Mouse (Mus musculus) neural tube, embryonic 11.5 days (tissue): ENCODE results near the gene Olfr1013. TPM values are rescaled to one million over a fixed set of nuclear protein-coding genes. Genes with fewer than 3 reads are reported as not detected.

Source experiments
- ATAC-seq: fragments of 200-750 bp; cut with Nextera tagmentation; 2 replicates; pipeline ENCODE4 v1.8.0; 2017; ENCODE audit warnings: moderate number of reproducible peaks, mild to moderate bottlenecking, moderate TSS enrichment, moderate library complexity; ENCODE audit not compliant: insufficient read depth, low FRiP score, low TSS enrichment
- DNase-seq: peaks from one replicate; pipeline ENCODE4 v3.0.0-alpha.2; 2015; ENCODE audit warnings: low spot score
- H3K27ac ChIP-seq: fragments of 300-500 bp; sonication (generic); 2 replicates; pipeline ENCODE4 v1.5.1; 2014; ENCODE audit warnings: low read depth, mild to moderate bottlenecking, low read length
- H3K27me3 ChIP-seq: fragments of 300-500 bp; sonication (generic); 2 replicates; pipeline ENCODE4 v1.6.1; 2014; ENCODE audit warnings: mild to moderate bottlenecking, low read length, mixed read lengths; ENCODE audit not compliant: control insufficient read depth, insufficient read depth
- H3K36me3 ChIP-seq: fragments of 300-500 bp; sonication (generic); 2 replicates; pipeline ENCODE4 v1.6.1; 2014; ENCODE audit warnings: mild to moderate bottlenecking, low read length, moderate library complexity, mixed read lengths; ENCODE audit not compliant: control insufficient read depth, insufficient read depth
- H3K4me1 ChIP-seq: fragments of 300-500 bp; sonication (generic); 2 replicates; pipeline ENCODE4 v1.6.1; 2014; ENCODE audit warnings: low read length, mixed read lengths; ENCODE audit not compliant: control insufficient read depth, insufficient read depth
- H3K4me2 ChIP-seq: fragments of 300-500 bp; sonication (generic); 2 replicates; pipeline ENCODE4 v1.6.1; 2014; ENCODE audit warnings: low read depth, mild to moderate bottlenecking, moderate library complexity
- H3K4me3 ChIP-seq: fragments of 300-500 bp; sonication (generic); 2 replicates; pipeline ENCODE4 v1.5.1; 2014; ENCODE audit warnings: low read depth, low read length
- H3K9ac ChIP-seq: fragments of 300-500 bp; sonication (generic); 2 replicates; pipeline ENCODE4 v1.6.1; 2014; ENCODE audit warnings: mild to moderate bottlenecking, low read length
- H3K9me3 ChIP-seq: fragments of 300-500 bp; sonication (generic); 2 replicates; pipeline ENCODE4 v1.6.1; 2016; ENCODE audit warnings: low read length; ENCODE audit not compliant: control insufficient read depth
- polyA plus RNA-seq: library from polyadenylated mRNA; unstranded; fragments of >200 nt; fragmentation: Nextera tagmentation; extraction: Ambion mirVana; gene quantifications from 2 replicates; pipeline ENCODE4 v1.2.1, GENCODE M21; 2014

Olfr1013 gene
- polyA plus RNA-seq, 1 experiment from 2014 or later: not detected

- no peak within 1 kb of the TSS for H3K9ac ChIP-seq
- no peak within 1 kb of the TSS for H3K4me2 ChIP-seq
- no peaks in the 10 kb centered on the region for H3K4me1 ChIP-seq
- no peak for DNase-seq
- no peak within 1 kb of the TSS for H3K27ac ChIP-seq
- H3K9me3 ChIP-seq: no peaks in the 10 kb centered on the region
- H3K27me3 ChIP-seq: no peaks in the 10 kb centered on the region
- no peak within 1 kb of the TSS for H3K4me3 ChIP-seq
- ATAC-seq: no peak
- no peaks in the 10 kb centered on the region for H3K36me3 ChIP-seq
Measured at GRCm38 (mm10) chr2:85818179-85818578, 51.3 kb downstream of the Olfr1013 start, which contains the start of gene Olfr1018. Gene Olfr1018 (plus strand): TSS chr2:85818479.

Other genes starting within 250 kb of the Olfr1013 start
- gene 4833423E24Rik, start 248.1 kb upstream of the Olfr1013 start, polyA plus RNA-seq: not detected in 2 replicates
- not detected in 2 replicates for gene Olfr996, start 187.9 kb upstream of the Olfr1013 start, polyA plus RNA-seq
- gene Olfr998, start 178.2 kb upstream of the Olfr1013 start, polyA plus RNA-seq: not detected in 2 replicates
- gene Olfr1000, start 155.2 kb upstream of the Olfr1013 start, polyA plus RNA-seq: not detected in 2 replicates
- not detected in 2 replicates for gene Olfr1002, start 116.4 kb upstream of the Olfr1013 start, polyA plus RNA-seq
- not detected in 2 replicates for gene Olfr154, start 102.6 kb upstream of the Olfr1013 start, polyA plus RNA-seq
- gene Olfr1006, start 88.3 kb upstream of the Olfr1013 start, polyA plus RNA-seq: not detected in 2 replicates
- gene Olfr1008, start 77.7 kb upstream of the Olfr1013 start, polyA plus RNA-seq: not detected in 2 replicates
- gene Olfr1009, start 51.7 kb upstream of the Olfr1013 start, polyA plus RNA-seq: not detected in 2 replicates
- not detected in 2 replicates for gene Olfr1012, start 4.3 kb upstream of the Olfr1013 start, polyA plus RNA-seq
- not detected in 2 replicates for gene Olfr1014, start 5.6 kb downstream of the Olfr1013 start, polyA plus RNA-seq
- gene Olfr1015, start 14.9 kb downstream of the Olfr1013 start, polyA plus RNA-seq: not detected in 2 replicates
- gene Olfr1016, start 35.4 kb downstream of the Olfr1013 start, polyA plus RNA-seq: not detected in 2 replicates
- not detected in 2 replicates for gene Olfr1018, start 51.4 kb downstream of the Olfr1013 start, polyA plus RNA-seq
- gene Olfr1019, start 78.4 kb downstream of the Olfr1013 start, polyA plus RNA-seq: not detected in 2 replicates
- not detected in 2 replicates for gene Olfr1020, start 79.9 kb downstream of the Olfr1013 start, polyA plus RNA-seq
- not detected in 2 replicates for gene Olfr1022, start 101.5 kb downstream of the Olfr1013 start, polyA plus RNA-seq
- not detected in 2 replicates for gene Olfr1023, start 118.5 kb downstream of the Olfr1013 start, polyA plus RNA-seq
- not detected in 2 replicates for gene Olfr1024, start 138.0 kb downstream of the Olfr1013 start, polyA plus RNA-seq
- not detected in 2 replicates for gene Olfr1025-ps1, start 148.1 kb downstream of the Olfr1013 start, polyA plus RNA-seq
- gene Olfr1026, start 154.5 kb downstream of the Olfr1013 start, polyA plus RNA-seq: not detected in 2 replicates
- gene Olfr1028, start 183.3 kb downstream of the Olfr1013 start, polyA plus RNA-seq: not detected in 2 replicates
- gene Olfr1029, start 206.8 kb downstream of the Olfr1013 start, polyA plus RNA-seq: not detected in 2 replicates
- gene Olfr1030, start 212.2 kb downstream of the Olfr1013 start, polyA plus RNA-seq: not detected in 2 replicates
- not detected in 2 replicates for gene Olfr1031, start 223.2 kb downstream of the Olfr1013 start, polyA plus RNA-seq
- gene Olfr1032, start 238.4 kb downstream of the Olfr1013 start, polyA plus RNA-seq: not detected in 2 replicates